Mouse (Mus musculus): ENCODE data around the gene Slc24a1.
A peak's percentile ranks its signal among the peaks of the same experiment; 100 is the strongest.

Gene Slc24a1

DNA sequence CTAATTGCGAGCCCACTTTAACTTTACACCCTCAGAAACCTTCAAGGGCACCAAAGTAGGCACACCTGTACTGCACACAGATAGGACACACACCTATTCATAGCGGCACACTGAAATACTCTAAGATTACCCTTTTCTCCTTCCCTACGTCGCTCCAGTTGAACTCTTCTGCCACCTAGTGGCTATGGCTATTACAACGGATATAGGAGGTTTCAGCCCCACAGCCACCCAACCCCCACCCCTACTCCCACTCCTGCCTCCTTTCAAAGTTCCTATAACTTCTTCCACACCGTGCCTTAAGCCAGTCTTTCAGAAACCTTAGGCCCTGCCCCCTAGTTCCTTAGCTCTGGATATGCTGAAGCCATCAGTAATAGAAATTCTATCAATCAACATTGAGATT, 14.9 kb downstream of the Slc24a1 start:
- peak; percentile 30 for DNase-seq

- peak; percentile 65 for DNase-seq
Measured at GRCm38 (mm10) chr9:64934015-64934754, 17.2 kb downstream of the Slc24a1 start.

- no peak for DNase-seq
Measured at GRCm38 (mm10) chr9:64931751-64932610, 19.4 kb downstream of the Slc24a1 start.

DNA sequence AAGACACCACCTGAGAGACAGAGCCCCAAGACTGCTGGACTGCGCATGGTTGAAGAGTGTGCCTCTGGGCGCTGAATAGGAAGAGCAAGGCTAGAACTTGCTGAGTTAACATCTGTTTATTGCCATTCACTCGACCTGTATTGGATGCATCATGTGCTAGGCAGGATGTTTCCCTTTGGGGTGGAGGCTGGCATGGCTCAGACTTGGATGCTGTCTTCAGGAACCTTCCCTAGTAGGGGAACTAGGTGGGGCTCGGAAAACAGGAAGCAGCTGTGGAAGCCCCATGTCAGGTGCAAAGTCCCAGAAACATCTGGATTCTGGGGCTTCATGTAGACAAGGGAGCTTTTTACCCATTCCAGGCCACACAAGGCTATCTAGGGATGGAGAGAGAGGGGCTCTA, 21.2 kb downstream of the Slc24a1 start:
- DNase-seq, result no peak

- DNase-seq, result peak; percentile 73
Measured at GRCm38 (mm10) chr9:64926201-64926991, 25.0 kb downstream of the Slc24a1 start.

DNA sequence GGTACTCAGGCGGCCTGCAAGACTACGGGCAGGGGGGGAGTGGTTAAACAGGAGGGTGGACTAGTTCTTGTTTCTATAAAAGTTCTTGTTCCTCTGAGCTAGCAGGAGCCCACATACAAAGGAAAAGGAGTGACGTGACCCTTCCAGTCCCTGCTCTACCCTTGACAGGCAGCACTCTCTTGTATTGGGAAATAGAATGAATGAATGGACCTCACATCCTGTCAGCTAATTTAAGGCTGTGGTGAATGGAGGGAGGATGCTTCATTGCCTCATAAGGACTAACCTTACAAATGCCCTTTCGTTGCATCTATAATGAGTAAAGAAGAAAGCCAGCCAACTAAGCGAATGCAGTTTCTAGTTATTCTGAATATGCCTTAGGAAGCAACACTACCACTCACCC, 25.6 kb downstream of the Slc24a1 start:
- DNase-seq, result no peak

- DNase-seq, result no peak
Measured at GRCm38 (mm10) chr9:64918560-64918959, 32.8 kb downstream of the Slc24a1 start.

GRCm38 (mm10) chr9:64914629-64915028, 36.8 kb downstream of the Slc24a1 start:
- DNase-seq, result no peak

DNA sequence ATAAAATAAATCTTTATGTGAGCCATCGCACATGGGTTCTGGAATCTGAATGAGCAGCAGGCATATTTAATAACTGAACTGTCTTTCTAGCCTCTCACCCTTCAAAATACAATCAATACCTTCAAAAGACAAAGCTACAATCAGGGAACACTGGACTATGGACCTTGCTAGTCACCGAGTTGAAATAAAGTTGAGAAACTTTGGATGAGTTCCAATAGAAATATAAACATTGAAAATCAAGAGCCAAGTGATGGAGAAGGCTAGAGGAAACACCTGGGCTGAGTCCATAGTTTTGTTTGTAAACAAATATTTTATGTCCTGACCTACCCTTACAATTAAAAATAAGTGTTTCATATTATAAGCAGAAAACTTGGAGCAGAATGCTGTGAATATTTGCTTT, 37.4 kb downstream of the Slc24a1 start:
- no peak for DNase-seq

DNA sequence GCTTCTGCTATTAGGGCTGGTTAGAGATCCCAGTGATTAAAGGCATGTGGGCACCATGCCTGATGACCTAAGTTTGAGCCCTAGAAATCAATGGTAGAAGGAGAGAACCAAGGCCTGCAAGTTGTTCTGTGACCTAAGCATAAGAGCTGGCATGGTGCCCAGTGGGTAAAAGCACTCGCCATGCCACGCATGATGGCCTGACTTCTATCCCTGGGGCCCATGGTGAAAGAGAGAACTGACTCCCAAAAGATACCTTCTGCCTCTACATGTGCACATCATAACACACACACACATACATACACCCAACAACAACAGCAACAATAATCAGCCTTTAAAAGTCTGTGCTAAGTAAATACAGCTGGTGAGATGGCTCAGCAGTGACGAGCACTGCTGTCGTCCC, 38.0 kb downstream of the Slc24a1 start:
- DNase-seq, result no peak

GRCm38 (mm10) chr9:64907441-64907840, 44.0 kb downstream of the Slc24a1 start:
- no peak for DNase-seq

DNA sequence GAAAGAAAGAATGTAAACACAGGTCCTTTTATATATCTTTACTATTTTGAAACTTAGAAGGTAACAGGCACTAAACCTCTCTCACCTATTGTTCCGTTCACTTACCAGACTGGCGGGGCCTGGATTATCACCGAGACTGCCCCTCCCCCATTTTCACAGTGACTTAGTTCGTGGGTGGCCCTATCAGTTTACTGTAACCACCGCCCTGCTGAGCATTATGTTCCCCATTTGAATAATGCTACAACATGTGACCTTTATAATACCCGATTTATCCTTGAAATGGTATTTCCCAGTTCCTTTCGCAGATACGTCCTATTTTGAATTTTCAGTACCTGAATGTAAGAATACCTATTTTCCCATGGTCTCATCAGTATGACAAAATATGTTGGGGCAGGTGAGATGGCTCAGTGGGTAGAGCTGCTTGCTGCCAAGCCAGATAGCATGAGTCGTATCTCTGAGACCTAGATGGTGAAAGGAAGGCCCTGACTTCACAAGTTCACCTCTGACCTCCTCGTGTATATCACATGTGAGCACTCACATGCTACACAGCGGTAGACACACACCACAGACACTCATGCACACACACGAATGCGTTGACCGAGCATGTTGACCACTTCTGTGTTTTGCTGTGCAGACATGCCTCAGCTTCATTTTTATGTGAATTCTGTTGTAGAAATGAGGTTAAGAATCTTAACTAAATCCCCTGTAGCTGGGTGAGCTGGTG, 46.3 kb downstream of the Slc24a1 start:
- DNase-seq, result no peak

DNA sequence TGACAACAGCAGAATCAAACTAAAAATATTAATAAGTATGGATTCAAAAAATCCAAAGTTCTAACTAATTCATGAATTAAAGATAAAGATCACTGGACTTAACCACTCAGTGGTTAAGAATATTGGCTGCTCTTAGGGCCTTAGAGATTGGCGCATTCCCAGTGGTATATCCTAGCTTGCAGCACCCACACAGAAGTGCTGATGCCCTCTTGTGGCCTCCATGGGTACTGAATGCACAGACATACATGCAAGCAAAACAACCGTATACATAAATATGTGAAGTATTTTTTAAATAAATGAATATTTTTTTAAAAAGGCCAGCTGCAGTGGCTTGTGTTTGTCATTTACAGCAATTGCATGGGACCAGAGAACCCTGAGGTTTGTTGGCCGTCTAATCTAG, 48.0 kb downstream of the Slc24a1 start:
- peak; percentile 67 for DNase-seq

- DNase-seq, result no peak
Measured at GRCm38 (mm10) chr9:64902866-64903265, 48.5 kb downstream of the Slc24a1 start.

DNA sequence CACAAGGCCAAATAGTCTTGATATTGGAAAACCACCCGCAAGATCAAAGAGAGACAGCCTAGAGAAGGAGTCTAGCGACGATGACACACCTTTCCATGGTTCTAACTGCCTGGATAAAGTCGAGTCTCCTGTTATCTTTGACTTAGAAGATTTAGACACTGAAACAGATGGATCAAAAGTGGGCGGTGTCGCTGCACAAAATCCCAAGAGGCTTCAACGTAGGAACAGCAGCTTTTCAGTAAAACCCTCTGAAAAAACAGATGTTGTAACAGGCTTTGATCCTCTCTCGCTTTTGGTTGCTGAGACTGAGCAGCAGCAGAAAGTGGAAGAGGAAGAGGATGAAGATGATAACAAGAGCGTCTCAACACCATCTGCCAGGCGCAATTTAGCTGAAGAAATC, 54.8 kb downstream of the Slc24a1 start:
- no peak for DNase-seq

GRCm38 (mm10) chr9:64886008-64886407, 65.4 kb downstream of the Slc24a1 start:
- DNase-seq, result no peak

All from cerebellum, adult 9-11 months (tissue).